Mouse (Mus musculus): Measurements from ENCODE around the gene Gm8127.
"Not testable (repeated sequence)": the region's sequence is repeated elsewhere in the genome, so short reads cannot be mapped to it uniquely, and the experiment has no call there.

Gm8127 gene

GRCm38 (mm10) chr14:43293503-43293902 lies at the start of gene Gm8127:
Gene Gm8127, minus strand, starts transcription at chr14:43293832.
- DNase-seq: not testable (repeated sequence)

GRCm38 (mm10) chr14:43337646-43338045 lies 44.0 kb upstream of the Gm8127 start:
- DNase-seq: not testable (repeated sequence)

- DNase-seq: not testable (repeated sequence)
These were observed 37.8 kb upstream of the Gm8127 start for GRCm38 (mm10) chr14:43331362-43331880.

GRCm38 (mm10) chr14:43328603-43329002 lies 35.0 kb upstream of the Gm8127 start:
- DNase-seq: not testable (repeated sequence)

- not testable (repeated sequence) for DNase-seq
These were observed 25.9 kb upstream of the Gm8127 start for GRCm38 (mm10) chr14:43319516-43319915.

GRCm38 (mm10) chr14:43278681-43279080 lies 15.0 kb downstream of the Gm8127 start:
- not testable (repeated sequence) for DNase-seq

- not testable (repeated sequence) for DNase-seq
These were observed 15.5 kb downstream of the Gm8127 start for GRCm38 (mm10) chr14:43278146-43278545.

GRCm38 (mm10) chr14:43277468-43277867 lies 16.2 kb downstream of the Gm8127 start:
- DNase-seq: not testable (repeated sequence)

GRCm38 (mm10) chr14:43275752-43276151 lies 17.9 kb downstream of the Gm8127 start:
- not testable (repeated sequence) for DNase-seq

- peak; percentile 19 for DNase-seq
These were observed 18.6 kb downstream of the Gm8127 start, which contains the start of gene Gm9732 for GRCm38 (mm10) chr14:43274986-43275511. Gene Gm9732, plus strand, starts transcription at chr14:43275036.

GRCm38 (mm10) chr14:43273161-43273560 lies 20.5 kb downstream of the Gm8127 start:
- not testable (repeated sequence) for DNase-seq

- not testable (repeated sequence) for DNase-seq
These were observed 24.4 kb downstream of the Gm8127 start for GRCm38 (mm10) chr14:43269211-43269610.

- not testable (repeated sequence) for DNase-seq
These were observed 25.0 kb downstream of the Gm8127 start for GRCm38 (mm10) chr14:43268521-43269084.

- not testable (repeated sequence) for DNase-seq
These were observed 30.2 kb downstream of the Gm8127 start for GRCm38 (mm10) chr14:43263421-43263820.

- DNase-seq: not testable (repeated sequence)
These were observed 35.3 kb downstream of the Gm8127 start, which contains the start of gene Gm8126 for GRCm38 (mm10) chr14:43258349-43258748. Gene Gm8126, plus strand, starts transcription at chr14:43258649.

GRCm38 (mm10) chr14:43256511-43256910 lies 37.1 kb downstream of the Gm8127 start:
- DNase-seq: not testable (repeated sequence)

- DNase-seq: not testable (repeated sequence)
These were observed 42.9 kb downstream of the Gm8127 start for GRCm38 (mm10) chr14:43250549-43251253.

- not testable (repeated sequence) for DNase-seq
These were observed 43.9 kb downstream of the Gm8127 start for GRCm38 (mm10) chr14:43249611-43250170.

Data from thymus, postnatal 25 days (tissue).